Mouse (Mus musculus) fat pad, adult 2 months (tissue): ENCODE data around the gene Ccdc175.

Experiments
- DNase-seq: peaks from one replicate; pipeline ENCODE4 v3.0.0-alpha.2; 2011; ENCODE audit warnings: low read depth, low spot score; ENCODE audit errors: extremely low read depth

Ccdc175 gene

GRCm38 (mm10) chr12:72104027-72104426, 80.8 kb downstream of the Ccdc175 start:
- DNase-seq, result no peak

- no peak for DNase-seq
Measured at GRCm38 (mm10) chr12:72102776-72103175, 82.1 kb downstream of the Ccdc175 start.

- no peak for DNase-seq
Measured at GRCm38 (mm10) chr12:72096966-72097365, 87.9 kb downstream of the Ccdc175 start.

GRCm38 (mm10) chr12:72089802-72090201, 95.0 kb downstream of the Ccdc175 start:
- no peak for DNase-seq

- DNase-seq, result no peak
Measured at GRCm38 (mm10) chr12:72086166-72086825, 98.5 kb downstream of the Ccdc175 start.

GRCm38 (mm10) chr12:72085329-72086165, 99.3 kb downstream of the Ccdc175 start, which contains the start of the genes L3hypdh and Jkamp:
TSS of gene L3hypdh (minus strand) at chr12:72085439.
TSS of gene Jkamp (plus strand) at chr12:72085589.
- DNase-seq, result peak; percentile 96

- DNase-seq, result no peak
Measured at GRCm38 (mm10) chr12:72085024-72085328, 99.9 kb downstream of the Ccdc175 start.

- no peak for DNase-seq
Measured at GRCm38 (mm10) chr12:72084261-72085023, 100.4 kb downstream of the Ccdc175 start.

- DNase-seq, result no peak
Measured at GRCm38 (mm10) chr12:72083265-72083664, 101.6 kb downstream of the Ccdc175 start.

GRCm38 (mm10) chr12:72082370-72082769, 102.5 kb downstream of the Ccdc175 start:
- DNase-seq, result no peak

- no peak for DNase-seq
Measured at GRCm38 (mm10) chr12:72081961-72082360, 102.9 kb downstream of the Ccdc175 start.

- DNase-seq, result no peak
Measured at GRCm38 (mm10) chr12:72078248-72078647, 106.6 kb downstream of the Ccdc175 start.

- no peak for DNase-seq
Measured at GRCm38 (mm10) chr12:72070327-72071269, 114.2 kb downstream of the Ccdc175 start, which contains the start of gene Gpr135. TSS of gene Gpr135 (minus strand) at chr12:72071125.

GRCm38 (mm10) chr12:72069626-72070326, 115.1 kb downstream of the Ccdc175 start:
- DNase-seq, result no peak

GRCm38 (mm10) chr12:72057780-72058179, 127.0 kb downstream of the Ccdc175 start:
- DNase-seq, result no peak

GRCm38 (mm10) chr12:72053851-72054250, 131.0 kb downstream of the Ccdc175 start:
- no peak for DNase-seq

GRCm38 (mm10) chr12:72053303-72053702, 131.5 kb downstream of the Ccdc175 start:
- DNase-seq, result no peak

- no peak for DNase-seq
Measured at GRCm38 (mm10) chr12:72052571-72052970, 132.3 kb downstream of the Ccdc175 start.
